Mouse (Mus musculus): ENCODE data around the gene Cd5l. TPM values are rescaled to one million over a fixed set of nuclear protein-coding genes. Genes with fewer than 3 reads are reported as not detected.

Gene Cd5l
- total RNA-seq, 1 experiment from 2014 or later = 6.0 TPM

DNA sequence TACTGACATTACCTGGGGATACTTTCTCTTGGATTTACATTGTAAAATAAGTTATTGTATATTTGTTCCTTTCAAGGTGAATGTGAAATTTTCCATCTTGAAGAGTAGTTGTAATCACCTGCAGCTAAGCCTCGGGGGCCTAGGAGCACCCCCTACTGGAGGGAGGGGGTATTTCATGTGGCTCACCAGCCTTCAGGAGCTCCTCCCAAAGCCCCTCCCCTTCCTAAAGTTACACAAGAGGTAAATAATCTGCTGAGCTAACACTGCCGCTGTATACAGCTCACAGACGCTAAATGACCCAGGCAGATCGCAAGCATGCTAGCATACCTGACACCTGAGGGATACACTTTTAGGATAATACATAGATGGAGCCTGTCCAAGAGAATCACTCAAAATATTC, 50.5 kb downstream of the Cd5l start:
- DNase-seq = peak; percentile 49

DNA sequence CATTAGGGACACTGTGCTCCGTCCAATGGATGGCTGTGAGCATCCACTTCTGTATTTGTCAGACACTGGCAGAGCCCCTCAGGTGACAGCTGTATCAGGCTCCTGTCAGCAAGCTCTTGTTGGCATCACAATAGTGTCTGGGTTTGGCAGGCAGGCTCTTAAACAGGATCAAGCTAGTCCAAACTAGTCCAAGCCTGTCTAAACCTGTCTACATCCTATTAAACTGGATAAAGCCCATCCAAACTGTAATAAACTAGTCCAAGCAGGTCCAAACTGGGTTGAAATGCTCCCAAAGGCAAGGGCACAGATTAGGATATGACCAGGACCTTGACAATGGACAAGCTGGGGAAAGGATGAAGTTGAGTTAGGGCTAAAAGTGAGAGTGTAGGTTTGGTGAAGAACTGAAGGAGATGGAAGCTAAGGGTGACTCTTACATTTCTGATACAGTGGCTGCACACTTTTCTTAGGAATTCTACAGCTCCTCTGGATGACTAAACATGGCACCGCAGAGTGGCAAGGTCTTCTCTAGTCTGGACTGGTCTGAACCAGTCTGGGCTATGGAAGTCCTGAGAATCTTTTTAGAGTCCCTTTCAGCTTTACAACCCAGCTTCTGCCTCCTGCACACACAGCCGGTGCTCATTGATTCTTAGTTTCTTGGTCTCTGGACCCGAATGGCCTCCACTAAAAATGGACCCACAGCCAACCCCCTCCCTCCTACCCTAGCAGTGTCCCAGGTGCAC, 51.7 kb downstream of the Cd5l start:
- no peak for DNase-seq

DNA sequence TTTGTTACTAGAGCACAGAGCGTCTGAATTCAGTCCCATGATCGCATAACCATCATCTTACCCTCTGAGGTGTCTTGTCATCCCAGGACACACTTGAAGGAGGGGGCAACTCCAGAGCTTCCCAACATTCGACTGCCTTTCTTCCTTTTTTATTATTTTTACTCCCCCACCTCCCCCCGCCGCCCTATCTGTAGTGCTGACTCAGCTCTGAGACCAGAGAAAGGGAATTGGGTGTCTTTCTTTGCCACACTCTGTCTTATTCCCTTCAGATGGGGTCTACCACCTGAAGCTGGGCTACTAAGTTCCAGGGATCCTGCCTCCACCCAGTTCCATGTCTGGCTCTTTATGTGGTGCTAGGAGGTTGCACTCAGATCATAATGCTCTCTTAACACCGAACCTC, 52.9 kb downstream of the Cd5l start:
- DNase-seq = no peak

DNA sequence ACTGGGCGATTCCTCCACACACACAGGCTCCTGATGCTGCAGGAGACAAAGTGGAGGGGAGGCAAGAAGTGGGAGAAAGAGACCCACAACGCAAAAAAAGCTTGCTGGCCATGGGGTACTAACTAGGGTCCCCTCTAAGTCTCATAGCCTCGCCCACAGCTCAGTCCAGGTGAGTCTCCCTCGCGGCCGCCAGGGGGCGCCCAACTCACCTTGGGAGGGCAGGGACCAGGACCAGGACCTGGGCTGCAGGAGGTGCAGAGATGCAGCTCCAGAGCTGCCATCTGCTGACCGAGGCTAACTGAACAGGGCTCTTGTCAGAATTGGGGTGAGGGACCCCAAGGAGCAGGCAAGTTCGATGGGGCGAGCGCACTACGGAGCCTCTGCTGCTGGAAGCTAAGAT, 53.5 kb downstream of the Cd5l start:
- peak; percentile 80 for DNase-seq

DNA sequence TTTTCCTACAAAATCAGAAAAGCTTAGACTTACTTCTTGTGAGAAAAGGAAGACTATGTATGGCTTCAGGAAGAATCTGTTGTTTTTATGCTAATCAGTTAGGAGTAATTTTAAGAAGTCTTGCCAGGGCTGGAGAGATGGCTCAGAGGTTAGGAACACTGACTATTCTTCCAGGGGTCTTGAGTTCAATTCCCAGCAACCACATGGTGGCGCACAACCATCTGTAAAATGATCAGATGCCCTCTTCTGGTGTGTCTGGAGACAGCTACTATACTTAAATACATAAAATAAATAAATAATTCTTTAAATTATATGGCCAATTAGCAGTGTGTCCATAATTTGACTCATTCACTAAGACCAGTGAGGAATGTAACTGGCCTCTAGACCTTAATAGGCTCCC, 63.0 kb downstream of the Cd5l start:
- DNase-seq = no peak

Other genes with a start within 250 kb of the Cd5l start
- gene Kirrel, start 183.1 kb upstream of the Cd5l start, total RNA-seq (2021) = 16.2 and 19.7 TPM in 2 replicates
- gene Fcrls, start 94.1 kb upstream of the Cd5l start, total RNA-seq (2021) = 2.5 and 3.0 TPM in 2 replicates
- gene Fcrl1, start 18.5 kb downstream of the Cd5l start, total RNA-seq (2021) = 0.22 and 6.1 TPM in 2 replicates
- 0.15 TPM in 1 of 2 replicates, not detected in the other for gene Fcrl5, start 77.9 kb downstream of the Cd5l start, total RNA-seq (2021)
- 23.4 and 26.2 TPM in 2 replicates for gene Etv3, start 167.5 kb downstream of the Cd5l start, total RNA-seq (2021)